Mouse (Mus musculus) brain, embryonic 14.5 days (tissue): ENCODE results near the gene Stard5.

Experiments
- CTCF ChIP-seq: fragments of 200-500 bp; IDR thresholded peaks from 2 replicates; pipeline ENCODE4 v1.5.1; 2012; ENCODE audit warnings: inconsistent platforms, mild to moderate bottlenecking, moderate library complexity, borderline replicate concordance; ENCODE audit not compliant: insufficient read depth, insufficient read length; ENCODE audit errors: extremely low read depth
- POLR2A ChIP-seq: fragments of 200-500 bp; IDR thresholded peaks from 2 replicates; pipeline ENCODE4 v1.6.1; 2012; ENCODE audit warnings: mild to moderate bottlenecking, inconsistent platforms, borderline replicate concordance; ENCODE audit not compliant: poor library complexity, insufficient read depth, insufficient read length, severe bottlenecking; ENCODE audit errors: extremely low read depth

DNA sequence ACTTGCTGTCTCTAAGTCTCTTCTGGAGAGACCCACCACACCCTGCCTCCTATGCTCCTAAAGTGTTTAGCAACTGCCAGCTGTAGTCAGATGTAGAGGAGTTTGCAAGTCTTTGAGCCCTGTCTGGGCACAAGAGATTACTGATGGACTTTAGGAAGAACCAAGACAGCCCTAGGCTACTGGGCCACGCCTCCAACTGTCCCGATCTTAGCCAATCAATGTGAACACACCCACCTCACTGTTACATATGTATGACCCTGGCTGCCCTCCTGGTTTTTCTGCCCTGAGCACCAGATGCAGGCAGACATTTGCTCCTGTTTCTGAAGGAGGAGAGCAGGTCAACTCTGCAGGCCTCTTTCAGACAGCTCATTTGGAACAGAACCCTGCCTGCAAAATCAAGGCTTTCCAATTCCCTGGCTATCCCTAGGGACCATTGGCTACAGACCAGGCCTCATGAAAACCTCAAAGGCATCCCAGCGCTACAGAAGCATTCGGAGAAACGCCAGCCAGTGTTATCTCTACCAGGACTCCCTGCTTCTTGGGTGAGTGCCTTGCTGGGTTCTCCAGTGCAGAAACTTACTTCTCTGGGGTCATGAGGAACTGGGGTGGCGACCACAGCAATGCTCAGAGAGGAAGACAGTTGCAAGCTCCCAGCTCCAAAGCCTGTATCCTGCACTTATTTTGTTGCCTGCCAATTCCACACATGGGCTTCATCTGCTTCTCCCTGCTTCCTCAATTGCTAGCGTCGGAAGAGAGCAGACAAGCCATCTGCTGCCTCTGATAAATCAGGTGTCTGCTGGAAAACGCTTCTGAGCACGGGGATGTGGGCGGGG is 46.9 kb upstream of the Stard5 start, which contains the start of gene Tmc3:
- no peak for TF ChIP-seq CTCF
- no peak for TF ChIP-seq POLR2A
